ENCODE assay signal across 8 mouse cellular contexts in the genomic region with DNA sequence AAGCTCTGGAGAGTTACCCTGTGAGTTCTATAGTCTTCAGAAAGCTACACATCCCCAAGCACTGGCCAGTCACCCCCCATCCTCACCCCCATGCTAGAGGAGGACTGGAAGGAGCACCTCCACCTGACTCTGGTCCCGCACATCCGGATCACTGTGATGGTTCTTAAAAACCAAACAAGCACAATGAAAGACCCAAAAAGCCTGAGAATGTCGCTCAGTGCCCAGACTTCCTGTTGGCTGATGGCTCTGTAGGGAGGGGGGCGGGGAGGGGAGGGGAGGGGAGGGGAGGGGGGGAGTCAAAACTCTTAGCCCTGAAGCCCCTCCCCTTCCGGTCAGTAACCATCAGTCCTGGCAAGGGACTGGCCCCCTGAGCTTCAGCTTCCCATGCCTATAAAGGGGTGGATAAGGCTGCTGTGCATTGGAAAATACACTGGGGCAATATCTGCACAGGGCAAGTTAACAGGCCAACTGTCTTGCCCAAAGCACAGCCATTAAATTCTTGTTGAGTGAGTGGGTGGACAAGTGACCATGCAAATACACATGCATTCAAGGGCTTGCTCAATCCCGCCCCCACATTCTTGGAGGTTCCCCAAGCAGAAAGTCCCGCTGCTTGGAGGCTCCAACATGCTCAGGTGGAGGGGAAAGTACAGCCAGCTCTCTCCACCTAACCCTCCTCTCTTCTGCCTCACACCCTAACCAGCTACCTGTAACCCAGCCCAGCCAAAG. TPM values are rescaled to one million over a fixed set of nuclear protein-coding genes. Genes with fewer than 3 reads are reported as not detected.
DNase-seq lines count a peak whose midpoint lies in the region; ATAC-seq and TF ChIP-seq lines count a peak whose summit lies in the region.

No protein-coding gene starts in this region.

- ATAC-seq in intestine, embryonic 15.5 days: 0 out of 2 replicates have a peak, but pooled peaks have one; percentile 3
- ATAC-seq in intestine, postnatal 0 days: no peak
- ATAC-seq in embryonic facial prominence, embryonic 12.5 days (ENCODE audit: insufficient number of reproducible peaks, insufficient read depth, low FRiP score, low TSS enrichment): no peak
- ATAC-seq in kidney, embryonic 16.5 days (ENCODE audit: low FRiP score, low TSS enrichment): peak; percentile 47

- H3K9me3 ChIP-seq in intestine, embryonic 15.5 days: no peaks in the 10 kb centered on the region
- no peaks in the 10 kb centered on the region for H3K9me3 ChIP-seq in intestine, postnatal 0 days (ENCODE audit: control insufficient read depth)
- H3K9me3 ChIP-seq in embryonic facial prominence, embryonic 12.5 days: no peaks in the 10 kb centered on the region
- no peaks in the 10 kb centered on the region for H3K9me3 ChIP-seq in kidney, embryonic 16.5 days (ENCODE audit: low read length)

- no peaks in the 10 kb centered on the region for H3K27me3 ChIP-seq in intestine, embryonic 15.5 days (replicated peaks)
- H3K27me3 ChIP-seq in intestine, postnatal 0 days (replicated peaks; ENCODE audit: control insufficient read depth, insufficient read depth, low read length): no peaks in the 10 kb centered on the region
- H3K27me3 ChIP-seq in embryonic facial prominence, embryonic 12.5 days: no peaks in the 10 kb centered on the region
- H3K27me3 ChIP-seq in kidney, embryonic 16.5 days (ENCODE audit: insufficient read depth, low read length): no peaks in the 10 kb centered on the region

- peak overlapping the region; percentile 9; the same call in 1 of the 2 replicates for H3K27ac ChIP-seq in intestine, embryonic 15.5 days
- H3K27ac ChIP-seq in intestine, postnatal 0 days (ENCODE audit: low read depth, low read length): no peak overlapping the region
- H3K27ac ChIP-seq in embryonic facial prominence, embryonic 12.5 days: 0 out of 2 replicates have a peak overlapping the region, but pooled peaks have one; percentile 13
- peak overlapping the region; percentile 57 for H3K27ac ChIP-seq in kidney, embryonic 16.5 days (ENCODE audit: low read length)

- H3K36me3 ChIP-seq in intestine, embryonic 15.5 days: no peaks in the 10 kb centered on the region
- 0 out of 2 replicates have a peak, but pooled peaks cover 3% of the 10 kb centered on the region for H3K36me3 ChIP-seq in intestine, postnatal 0 days (ENCODE audit: control insufficient read depth, insufficient read depth)
- no peaks in the 10 kb centered on the region for H3K36me3 ChIP-seq in embryonic facial prominence, embryonic 12.5 days
- no peaks in the 10 kb centered on the region for H3K36me3 ChIP-seq in kidney, embryonic 16.5 days (ENCODE audit: insufficient read depth, low read length)

- H3K4me2 ChIP-seq in intestine, embryonic 15.5 days (replicated peaks): no peak overlapping the region
- H3K4me2 ChIP-seq in intestine, postnatal 0 days (replicated peaks; ENCODE audit: low read depth): no peak overlapping the region
- no peak overlapping the region for H3K4me2 ChIP-seq in embryonic facial prominence, embryonic 12.5 days (replicated peaks)
- H3K4me2 ChIP-seq in kidney, embryonic 16.5 days (replicated peaks; ENCODE audit: low read depth, low read length): no peak overlapping the region

- no peak overlapping the region for H3K9ac ChIP-seq in intestine, embryonic 15.5 days
- no peak overlapping the region for H3K9ac ChIP-seq in intestine, postnatal 0 days (ENCODE audit: low read depth, low read length)
- no peak overlapping the region for H3K9ac ChIP-seq in embryonic facial prominence, embryonic 12.5 days
- no peak overlapping the region for H3K9ac ChIP-seq in kidney, embryonic 16.5 days (replicated peaks; ENCODE audit: low read length)

- 45% methylated on average over 6 of the region's 7 CpGs for WGBS in intestine, embryonic 15.5 days
- WGBS in intestine, postnatal 0 days: 59% methylated on average over 5 of the region's 7 CpGs
- 62% methylated on average over 6 of the region's 7 CpGs for WGBS in embryonic facial prominence, embryonic 12.5 days
- WGBS in kidney, embryonic 16.5 days: 55% methylated on average over 6 of the region's 7 CpGs

- H3K4me3 ChIP-seq in intestine, embryonic 15.5 days (replicated peaks): no peak overlapping the region
- no peak overlapping the region for H3K4me3 ChIP-seq in intestine, postnatal 0 days (ENCODE audit: low read depth, low read length)
- H3K4me3 ChIP-seq in embryonic facial prominence, embryonic 12.5 days: no peak overlapping the region
- no peak overlapping the region for H3K4me3 ChIP-seq in kidney, embryonic 16.5 days (ENCODE audit: low read length)

- peaks cover 44% of the 10 kb centered on the region for H3K4me1 ChIP-seq in intestine, embryonic 15.5 days (replicated peaks)
- H3K4me1 ChIP-seq in intestine, postnatal 0 days (replicated peaks; ENCODE audit: control insufficient read depth, insufficient read depth, low read length): peaks cover 3% of the 10 kb centered on the region; the same call in 1 of the 2 replicates
- peaks cover 57% of the 10 kb centered on the region for H3K4me1 ChIP-seq in embryonic facial prominence, embryonic 12.5 days
- H3K4me1 ChIP-seq in kidney, embryonic 16.5 days (ENCODE audit: insufficient read depth, low read length): peaks cover 68% of the 10 kb centered on the region

- peak; percentile 67 for DNase-seq in lung, postnatal 25 days (ENCODE audit: low spot score)
- DNase-seq in right cerebral cortex, postnatal 4 days: no peak
- no peak for DNase-seq in cerebellum, postnatal 4 days (ENCODE audit: low spot score in 2 of 2)
- DNase-seq in thymus, postnatal 25 days: no peak

- TF ChIP-seq CTCF in intestine, postnatal 0 days (IDR thresholded peaks at IDR 0.05; ENCODE audit: low read depth): no peak

RNA-seq across cellular contexts. Expression of gene Smad3, which starts 59.3 kb away (rescaled TPM):
- 14.8 and 15.3 TPM in 2 replicates for polyA plus RNA-seq in intestine, embryonic 15.5 days (2015; fragmentation: Nextera tagmentation; extraction: Ambion mirVana)
- 5.0 and 5.7 TPM in 2 replicates for polyA plus RNA-seq in intestine, postnatal 0 days (2015; fragmentation: Nextera tagmentation; extraction: Ambion mirVana)
- 37.4 and 38.6 TPM in 2 replicates for polyA plus RNA-seq in embryonic facial prominence, embryonic 12.5 days (2016; fragmentation: Nextera tagmentation; extraction: Ambion mirVana)
- 27.8 and 27.9 TPM in 2 replicates for polyA plus RNA-seq in kidney, embryonic 16.5 days (2015; fragmentation: Nextera tagmentation; extraction: Ambion mirVana)

Comparison
In these comparisons a context has a peak if more than half of its experiments do, and no peak if none do; other contexts are left out.
1. ATAC-seq: peak in intestine, embryonic 15.5 days (single experiment) and kidney, embryonic 16.5 days (single experiment); none in intestine, postnatal 0 days (single experiment) and embryonic facial prominence, embryonic 12.5 days (single experiment).